Mouse (Mus musculus) ovary, postnatal 14 days (tissue): ENCODE data around the gene Ift81.
"Not testable (repeated sequence)": the region's sequence is repeated elsewhere in the genome, so short reads cannot be mapped to it uniquely, and the experiment has no call there.

ENCODE experiments used
- DNase-seq: peaks from one replicate; pipeline ENCODE4 v3.0.0; 2022; ENCODE audit warnings: low spot score

Ift81 gene

GRCm38 (mm10) chr5:122613908-122614732 is at the start of gene Ift81:
TSS of gene Ift81 (minus strand) at chr5:122614518.
- peak; percentile 93 for DNase-seq

- no peak for DNase-seq
Measured at GRCm38 (mm10) chr5:122662501-122662900, 48.2 kb upstream of the Ift81 start.

GRCm38 (mm10) chr5:122656808-122657207 is 42.5 kb upstream of the Ift81 start:
- no peak for DNase-seq

GRCm38 (mm10) chr5:122654268-122654573 is 39.9 kb upstream of the Ift81 start:
- DNase-seq, result no peak

GRCm38 (mm10) chr5:122653446-122654267 is 39.3 kb upstream of the Ift81 start:
- peak; percentile 28 for DNase-seq

GRCm38 (mm10) chr5:122653112-122653445 is 38.8 kb upstream of the Ift81 start:
- DNase-seq, result no peak

- no peak for DNase-seq
Measured at GRCm38 (mm10) chr5:122652506-122652905, 38.2 kb upstream of the Ift81 start.

- no peak for DNase-seq
Measured at GRCm38 (mm10) chr5:122650100-122650499, 35.8 kb upstream of the Ift81 start.

- DNase-seq, result no peak
Measured at GRCm38 (mm10) chr5:122649264-122649663, 34.9 kb upstream of the Ift81 start.

- DNase-seq, result not testable (repeated sequence)
Measured at GRCm38 (mm10) chr5:122647952-122648374, 33.6 kb upstream of the Ift81 start.

GRCm38 (mm10) chr5:122647256-122647924 is 33.1 kb upstream of the Ift81 start:
- DNase-seq, result no peak

- DNase-seq, result no peak
Measured at GRCm38 (mm10) chr5:122646050-122646449, 31.7 kb upstream of the Ift81 start.

GRCm38 (mm10) chr5:122645290-122645689 is 31.0 kb upstream of the Ift81 start:
- no peak for DNase-seq

- DNase-seq, result no peak
Measured at GRCm38 (mm10) chr5:122644111-122644607, 29.8 kb upstream of the Ift81 start.

- peak; percentile 53 for DNase-seq
Measured at GRCm38 (mm10) chr5:122643701-122644100, 29.4 kb upstream of the Ift81 start, which contains the start of gene P2rx7. TSS of gene P2rx7 (plus strand) at chr5:122643911.

- DNase-seq, result no peak
Measured at GRCm38 (mm10) chr5:122639986-122640385, 25.7 kb upstream of the Ift81 start.

- no peak for DNase-seq
Measured at GRCm38 (mm10) chr5:122639517-122639916, 25.2 kb upstream of the Ift81 start.

GRCm38 (mm10) chr5:122638296-122638695 is 24.0 kb upstream of the Ift81 start:
- no peak for DNase-seq

GRCm38 (mm10) chr5:122636958-122637357 is 22.6 kb upstream of the Ift81 start:
- no peak for DNase-seq

- no peak for DNase-seq
Measured at GRCm38 (mm10) chr5:122636308-122636707, 22.0 kb upstream of the Ift81 start.

GRCm38 (mm10) chr5:122635228-122635627 is 20.9 kb upstream of the Ift81 start:
- no peak for DNase-seq

- DNase-seq, result peak; percentile 85
Measured at GRCm38 (mm10) chr5:122627243-122627642, 12.9 kb upstream of the Ift81 start.
